Mouse (Mus musculus) ES-Bruce4 (cell line): ENCODE measurements at regions not wholly inside any gene's neighbourhood (a gene's known extent, or its start where the extent isn't known, plus 50 kb on each side); places are given as distances from the start of the nearest gene placed in this dataset.
"Not testable (repeated sequence)": the region's sequence is repeated elsewhere in the genome, so short reads cannot be mapped to it uniquely, and the experiment has no call there.

Source experiments
- H3K27ac ChIP-seq: 2 replicates; pipeline ENCODE4 v1.5.1; 2012; ENCODE audit warnings: low read length, inconsistent platforms; ENCODE audit not compliant: insufficient read depth
- H3K27me3 ChIP-seq: 2 replicates; pipeline ENCODE4 v1.6.1; 2012; ENCODE audit warnings: mild to moderate bottlenecking, low read length, inconsistent platforms; ENCODE audit not compliant: control insufficient read depth, poor library complexity, insufficient read depth, severe bottlenecking
- H3K36me3 ChIP-seq: 2 replicates; pipeline ENCODE4 v1.6.1; 2012; ENCODE audit warnings: inconsistent platforms, mild to moderate bottlenecking, low read length, moderate library complexity; ENCODE audit not compliant: control insufficient read depth, poor library complexity, insufficient read depth, severe bottlenecking
- H3K4me1 ChIP-seq: one replicate; pipeline ENCODE4 v1.8.1; 2011; ENCODE audit warnings: low read length; ENCODE audit not compliant: control insufficient read depth, insufficient read depth
- H3K4me3 ChIP-seq: 2 replicates; pipeline ENCODE4 v1.5.1; 2011; ENCODE audit warnings: low read depth, mild to moderate bottlenecking, low read length
- H3K9ac ChIP-seq: 2 replicates; pipeline ENCODE4 v1.6.1; 2012; ENCODE audit warnings: low read depth, mild to moderate bottlenecking, inconsistent platforms; ENCODE audit not compliant: poor library complexity, severe bottlenecking
- H3K9me3 ChIP-seq: replicated peaks from 2 replicates; pipeline ENCODE4 v1.6.1; 2012; ENCODE audit warnings: mild to moderate bottlenecking, low read length, inconsistent platforms; ENCODE audit not compliant: control insufficient read depth, poor library complexity, insufficient read depth, severe bottlenecking
- CTCF ChIP-seq: IDR thresholded peaks from one replicate; pipeline ENCODE4 v1.8.1; 2011; ENCODE audit warnings: low read depth, low read length
- EP300 ChIP-seq: IDR thresholded peaks from 2 replicates; pipeline ENCODE4 v1.6.1; 2011; ENCODE audit warnings: low read depth, low read length; ENCODE audit not compliant: insufficient read depth
- POLR2A ChIP-seq: IDR thresholded peaks from one replicate; pipeline ENCODE4 v1.8.1; 2011; ENCODE audit warnings: low read length; ENCODE audit not compliant: insufficient read depth

GRCm38 (mm10) chr5:17208554-17209283 lies 164.3 kb upstream of the Speer4f2 start:
- Histone ChIP-seq H3K27me3 (0 out of 2 replicates have a peak, but pooled peaks cover 1% of the 10 kb centered on the region), H3K36me3 (no peaks in the 10 kb centered on the region), H3K4me1 (no peaks in the 10 kb centered on the region), H3K9me3 (no peaks in the 10 kb centered on the region), H3K27ac (no peak overlapping the region), H3K4me3 (no peak overlapping the region), H3K9ac (no peak overlapping the region)
- TF ChIP-seq POLR2A (no peak), EP300 (no peak), CTCF (no peak)

GRCm38 (mm10) chr5:17210723-17211245 lies 162.2 kb upstream of the Speer4f2 start:
- no peak overlapping the region for H3K27ac ChIP-seq
- no peaks in the 10 kb centered on the region for H3K36me3 ChIP-seq
- H3K27me3 ChIP-seq = 0 out of 2 replicates have a peak, but pooled peaks cover 1% of the 10 kb centered on the region
- H3K9me3 ChIP-seq = no peaks in the 10 kb centered on the region
- H3K9ac ChIP-seq = no peak overlapping the region
- no peaks in the 10 kb centered on the region for H3K4me1 ChIP-seq
- TF ChIP-seq EP300 (no peak), CTCF (no peak), POLR2A (no peak)
- H3K4me3 ChIP-seq = no peak overlapping the region

- not testable (repeated sequence) for H3K36me3 ChIP-seq, H3K27ac ChIP-seq, H3K9me3 ChIP-seq, H3K4me1 ChIP-seq, H3K27me3 ChIP-seq, H3K9ac ChIP-seq, H3K4me3 ChIP-seq
These were observed 149.4 kb upstream of the Speer4f2 start for GRCm38 (mm10) chr5:17223542-17223941.

- Histone ChIP-seq H3K27ac (no peak overlapping the region), H3K4me1 (no peaks in the 10 kb centered on the region), H3K27me3 (no peaks in the 10 kb centered on the region), H3K9me3 (no peaks in the 10 kb centered on the region), H3K36me3 (no peaks in the 10 kb centered on the region), H3K9ac (no peak overlapping the region), H3K4me3 (no peak overlapping the region)
- TF ChIP-seq EP300 (no peak), POLR2A (no peak), CTCF (no peak)
These were observed 125.0 kb upstream of the Speer4f2 start for GRCm38 (mm10) chr5:17247732-17248606.

- Histone ChIP-seq H3K9me3 (no peaks in the 10 kb centered on the region; the same call in 1 of the 2 replicates), H3K4me1 (no peaks in the 10 kb centered on the region), H3K27ac (no peak overlapping the region), H3K36me3 (no peaks in the 10 kb centered on the region), H3K4me3 (no peak overlapping the region), H3K27me3 (no peaks in the 10 kb centered on the region), H3K9ac (no peak overlapping the region)
- no peak for TF ChIP-seq CTCF
- no peak for TF ChIP-seq POLR2A
- TF ChIP-seq EP300 = no peak
These were observed 112.2 kb upstream of the Speer4f2 start for GRCm38 (mm10) chr5:17260541-17261325.
